Mouse (Mus musculus) frontal cortex, postnatal 10 days (tissue): ENCODE results near the gene Blvra.
"Not testable (repeated sequence)": the region's sequence is repeated elsewhere in the genome, so short reads cannot be mapped to it uniquely, and the experiment has no call there.

Experiments used
- DNase-seq, 2 experiments: peaks; one replicate each; pipeline ENCODE4 v3.0.0; 2022; ENCODE audit warnings: low spot score in 2 of 2, mixed read lengths in 1 of 2

The Blvra gene

GRCm38 (mm10) chr2:127070435-127070841 lies at the start of gene Blvra:
TSS of gene Blvra (plus strand) at chr2:127070665.
- peak; percentile 65 to 84 for DNase-seq

DNA sequence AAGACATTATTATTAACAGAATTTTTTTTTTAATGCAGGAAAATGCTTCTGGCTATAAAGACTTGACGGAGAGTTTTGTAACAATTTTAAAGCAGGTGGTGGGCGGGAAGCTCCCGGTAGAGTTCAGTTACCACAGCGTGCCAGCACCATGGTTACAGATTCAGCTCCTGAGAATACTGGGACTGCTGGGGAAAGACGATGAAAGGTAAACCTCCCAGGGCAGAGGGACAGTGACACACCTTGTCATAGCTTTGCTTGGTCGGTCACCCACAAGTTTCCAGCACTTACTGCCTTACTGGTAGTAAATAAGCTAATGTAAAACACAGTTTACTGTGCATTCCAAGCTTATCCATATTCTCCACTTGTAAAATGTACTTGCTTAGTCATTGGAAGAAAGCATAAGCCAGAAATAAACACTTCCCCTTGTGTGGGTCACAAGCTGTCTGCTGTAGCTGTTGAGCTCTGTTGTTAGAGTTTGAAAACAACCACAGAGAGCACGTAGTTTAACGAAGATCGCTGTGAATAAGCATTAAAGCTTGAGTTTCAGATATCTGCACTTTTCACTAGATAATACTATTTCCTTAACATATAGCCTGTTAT lies 35.4 kb upstream of the Blvra start:
- no peak for DNase-seq

DNA sequence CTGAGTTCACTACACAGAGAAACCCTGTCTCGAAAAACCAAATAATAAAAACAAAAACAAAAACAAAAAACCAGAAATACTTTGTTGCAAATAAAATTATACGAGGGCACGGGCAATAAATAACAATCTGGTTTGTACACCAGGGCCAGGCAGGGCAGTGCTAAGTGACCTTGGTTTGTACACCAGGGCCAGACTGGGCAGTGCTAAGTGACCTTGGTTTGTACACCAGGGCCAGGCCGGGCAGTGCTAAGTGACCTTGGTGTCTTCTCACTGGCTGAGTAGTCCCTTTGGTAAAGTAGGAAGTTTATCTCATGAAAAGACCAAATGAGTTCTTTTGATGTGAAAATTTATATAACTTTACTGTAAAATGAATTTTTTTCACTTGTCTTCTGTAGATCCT lies 33.2 kb upstream of the Blvra start:
- no peak for DNase-seq

DNA sequence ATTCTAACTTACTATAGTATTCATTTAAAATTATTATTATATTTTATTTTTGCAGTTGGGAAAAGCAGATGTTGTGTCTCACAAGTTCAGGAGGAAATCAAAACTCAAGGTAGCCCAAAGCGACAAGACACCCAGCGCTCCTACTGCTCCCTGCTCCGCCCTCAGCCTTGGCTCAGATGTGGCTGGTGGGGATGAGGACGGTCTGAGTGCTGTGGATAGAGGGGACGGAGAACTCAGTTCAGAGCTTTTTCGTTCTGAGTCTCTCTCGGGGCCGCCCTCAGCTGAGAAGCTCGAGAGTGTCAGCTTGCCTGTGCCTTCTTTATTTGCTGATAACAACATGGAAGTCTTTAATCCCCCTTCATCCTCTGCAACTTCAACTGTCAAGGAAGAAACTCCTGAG lies 9.0 kb upstream of the Blvra start:
- DNase-seq, result no peak

DNA sequence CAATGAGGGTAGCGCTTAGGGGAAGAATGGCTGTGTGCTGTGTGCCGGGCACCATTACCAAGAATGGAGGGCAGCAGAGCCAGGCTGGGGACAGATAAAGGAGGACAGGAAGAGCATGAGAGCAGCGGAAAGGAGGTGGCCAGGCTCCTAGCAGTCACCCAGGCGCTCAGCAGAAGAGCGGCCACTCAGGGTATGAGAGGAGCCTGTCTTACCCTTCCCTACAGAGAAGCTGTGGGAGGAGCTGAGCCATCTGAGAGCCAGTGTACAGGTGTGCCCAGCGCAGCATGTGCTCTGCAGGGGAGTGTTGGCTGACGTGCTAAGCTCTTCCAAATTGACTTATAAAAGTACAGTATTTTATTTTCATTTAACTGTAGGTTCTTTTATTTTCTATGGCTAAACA lies 1.7 kb upstream of the Blvra start:
- no peak for DNase-seq

DNA sequence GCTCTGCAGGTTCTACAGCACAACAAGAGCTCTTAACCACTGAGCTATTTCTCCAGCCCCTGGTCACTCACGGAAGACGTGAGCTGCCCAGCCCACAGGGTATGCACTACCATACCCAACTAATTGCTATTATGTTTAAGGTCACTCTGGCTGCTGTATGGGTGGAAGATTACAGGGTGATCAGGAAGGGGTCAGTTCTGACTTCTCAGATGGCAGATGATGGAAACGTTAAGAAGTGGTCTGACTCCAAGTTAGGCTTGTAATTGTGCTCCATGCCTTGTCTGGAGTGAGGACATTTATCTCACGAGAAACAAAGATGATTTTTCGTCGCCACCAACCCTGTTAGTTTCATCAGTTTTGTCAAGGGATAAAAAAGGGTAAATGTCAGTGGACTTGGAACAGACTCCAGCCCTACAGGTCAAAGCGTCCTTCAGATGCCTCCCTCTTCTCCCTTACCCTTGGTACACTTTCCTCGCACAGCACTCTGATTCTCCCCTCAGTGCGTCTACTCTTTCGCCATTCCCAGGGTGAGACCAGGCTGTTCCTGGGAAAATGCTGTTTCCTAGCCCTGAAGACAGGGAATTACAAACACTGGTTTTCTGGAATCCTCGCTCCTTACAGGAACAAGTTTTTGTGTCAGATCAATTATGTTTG lies 557 bp upstream of the Blvra start:
- no peak for DNase-seq

DNA sequence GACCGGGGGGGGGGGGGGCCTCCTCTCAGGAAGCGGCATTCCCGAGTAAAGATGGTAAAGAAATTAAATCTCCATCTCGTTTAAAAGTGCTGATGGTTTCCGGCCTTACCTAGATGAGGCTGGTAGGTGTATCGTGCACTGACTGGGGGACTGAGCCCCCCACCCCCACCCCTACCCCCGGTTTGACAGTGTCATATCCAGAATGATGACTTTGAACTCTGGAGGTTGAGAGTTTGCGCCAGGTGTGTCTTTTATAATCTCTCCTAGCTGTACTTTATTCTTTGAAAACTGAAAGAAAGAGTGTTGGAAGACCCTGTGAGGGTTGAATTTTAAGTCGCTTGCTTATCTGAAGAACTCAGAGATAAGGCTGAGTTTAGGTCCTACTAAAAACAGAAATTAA lies 414 bp downstream of the Blvra start:
- no peak for DNase-seq

- no peak for DNase-seq
Measured at GRCm38 (mm10) chr2:127074116-127074515, 3.7 kb downstream of the Blvra start.

- no peak for DNase-seq
Measured at GRCm38 (mm10) chr2:127077611-127078010, 7.1 kb downstream of the Blvra start.

DNA sequence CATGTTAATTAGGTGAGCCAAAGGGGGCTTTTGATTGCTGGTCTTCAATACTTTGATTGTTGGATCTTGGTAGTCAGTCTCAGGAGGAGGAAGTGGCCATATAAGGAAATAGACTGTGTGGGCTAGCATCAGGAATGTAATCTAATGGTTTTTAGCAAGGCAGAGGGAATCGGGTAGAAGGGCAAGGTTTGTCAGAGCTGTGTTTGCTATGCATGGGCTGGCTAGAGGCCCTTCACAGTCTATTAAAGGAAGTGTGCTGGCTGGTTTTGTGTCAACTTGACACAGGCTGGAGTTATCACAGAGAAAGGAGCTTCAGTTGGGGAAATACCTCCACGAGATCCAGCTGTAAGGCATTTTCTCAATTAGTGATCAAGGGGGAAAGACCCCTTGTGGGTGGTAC lies 8.6 kb downstream of the Blvra start:
- DNase-seq, result not testable (repeated sequence)

- no peak for DNase-seq
Measured at GRCm38 (mm10) chr2:127079881-127080590, 9.6 kb downstream of the Blvra start.

- DNase-seq, result no peak
Measured at GRCm38 (mm10) chr2:127080591-127081218, 10.2 kb downstream of the Blvra start.

DNA sequence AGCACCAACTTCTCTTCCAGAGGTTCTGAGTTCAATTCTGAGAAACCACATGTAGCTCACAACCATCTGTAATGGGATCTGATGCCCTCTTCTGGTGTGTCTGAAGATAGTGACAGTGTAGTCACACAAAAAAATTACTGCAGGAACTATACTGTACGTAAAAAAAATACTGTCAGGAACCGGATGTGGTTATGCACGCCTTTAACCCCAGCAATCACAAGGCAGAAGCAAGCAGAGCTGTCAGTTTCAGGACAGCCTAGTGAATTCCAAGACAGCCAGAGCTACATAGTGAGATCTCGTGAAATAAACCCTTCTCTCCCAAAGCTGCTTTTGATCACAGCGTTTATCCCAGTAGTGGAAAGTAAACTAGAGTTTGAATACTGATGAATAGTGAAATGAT lies 15.8 kb downstream of the Blvra start:
- DNase-seq, result no peak

DNA sequence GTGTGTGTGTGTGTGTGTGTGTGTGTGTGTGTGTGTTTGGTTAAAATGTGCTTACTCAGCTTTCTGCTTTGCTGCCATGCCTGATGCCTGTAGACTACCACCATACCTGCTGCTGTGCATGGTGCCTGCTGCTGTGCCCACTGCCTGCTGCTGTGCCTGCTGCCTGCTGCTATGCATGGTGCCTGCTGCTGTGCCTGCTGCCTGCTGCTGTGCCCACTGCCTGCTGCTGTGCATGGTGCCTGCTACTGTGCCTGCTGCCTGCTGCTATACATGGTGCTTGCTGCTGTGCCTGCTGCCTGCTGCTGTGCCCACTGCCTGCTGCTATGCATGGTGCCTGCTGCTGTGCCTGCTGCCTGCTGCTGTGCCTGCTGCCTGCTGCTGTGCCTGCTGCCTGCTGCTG lies 19.7 kb downstream of the Blvra start:
- DNase-seq, result not testable (repeated sequence)

DNA sequence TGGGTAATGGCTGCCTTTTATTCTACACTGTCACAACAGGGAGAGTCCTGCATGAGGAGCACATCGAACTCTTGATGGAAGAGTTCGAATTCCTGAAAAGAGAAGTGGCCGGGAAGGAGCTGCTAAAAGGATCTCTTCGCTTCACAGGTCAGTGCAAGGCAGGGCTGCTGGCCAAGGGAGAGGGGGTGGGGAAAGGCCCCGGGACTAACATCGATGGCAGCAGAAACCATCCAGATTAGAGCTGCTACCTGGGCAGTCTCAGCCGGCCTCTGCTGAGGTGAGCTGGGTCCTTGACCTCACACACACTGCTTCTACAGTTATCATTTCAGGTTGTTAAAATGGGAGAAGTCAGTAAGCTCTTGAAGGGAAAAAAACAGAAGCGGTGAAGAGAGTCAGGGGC lies 21.5 kb downstream of the Blvra start:
- DNase-seq, result no peak

DNA sequence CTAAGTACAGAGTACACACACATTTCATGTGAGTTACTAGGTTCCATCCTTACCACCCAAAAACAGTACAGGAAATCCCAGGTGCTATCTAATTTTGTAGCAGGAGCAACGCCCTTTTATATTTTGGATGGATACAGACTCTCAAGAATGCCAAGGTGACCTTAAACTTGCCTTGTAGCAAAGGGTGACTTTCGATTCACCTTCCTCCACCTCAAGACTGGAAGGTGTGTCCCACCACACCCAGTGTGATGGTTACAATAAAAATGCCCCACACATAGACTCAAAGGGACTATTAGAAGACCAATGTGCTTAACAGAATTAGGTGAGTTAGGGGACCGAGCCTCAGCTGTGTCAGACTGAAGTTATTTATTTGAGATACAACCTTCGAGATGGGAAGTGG lies 38.5 kb downstream of the Blvra start:
- DNase-seq, result no peak

GRCm38 (mm10) chr2:127121591-127122235 lies 51.2 kb downstream of the Blvra start:
- DNase-seq, result no peak

DNA sequence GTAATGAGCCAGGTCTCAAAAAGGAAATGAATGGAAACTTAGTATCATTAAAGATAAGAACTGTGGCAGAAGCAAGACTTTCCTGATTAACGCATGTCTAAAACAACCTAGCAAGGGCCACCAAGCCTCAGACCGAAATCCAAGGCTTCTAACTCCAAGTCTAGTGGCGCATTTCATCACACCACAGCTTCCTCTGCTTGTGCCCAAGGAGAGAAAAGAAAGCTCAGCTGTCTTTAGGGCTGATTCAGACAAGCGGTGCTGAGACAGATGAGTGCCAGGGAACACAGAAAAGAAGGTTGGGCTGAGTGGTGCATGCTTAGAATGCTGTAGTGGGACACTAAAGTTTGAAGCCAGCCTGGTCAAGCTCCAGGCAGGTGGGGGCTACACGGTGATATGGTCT lies 58.5 kb downstream of the Blvra start:
- DNase-seq, result no peak

DNA sequence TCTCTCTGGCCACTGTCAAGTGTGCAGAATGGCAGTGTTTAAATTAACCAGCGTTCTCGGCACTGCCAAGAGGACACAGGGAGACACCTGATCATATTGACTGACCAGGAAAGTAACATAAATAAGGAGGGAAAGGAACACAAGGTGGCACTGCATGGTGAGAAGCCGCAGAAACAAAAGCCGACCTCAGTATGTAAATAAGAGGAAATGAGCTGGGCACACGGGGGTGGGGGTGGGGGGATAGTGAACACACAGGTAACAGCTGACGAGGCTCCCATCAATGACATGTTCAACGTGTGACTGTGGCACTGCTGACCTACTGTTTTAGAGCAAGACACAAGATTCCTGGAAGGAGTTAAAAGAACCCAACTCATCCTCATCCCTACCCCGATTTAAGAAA lies 60.9 kb downstream of the Blvra start:
- DNase-seq, result no peak

DNA sequence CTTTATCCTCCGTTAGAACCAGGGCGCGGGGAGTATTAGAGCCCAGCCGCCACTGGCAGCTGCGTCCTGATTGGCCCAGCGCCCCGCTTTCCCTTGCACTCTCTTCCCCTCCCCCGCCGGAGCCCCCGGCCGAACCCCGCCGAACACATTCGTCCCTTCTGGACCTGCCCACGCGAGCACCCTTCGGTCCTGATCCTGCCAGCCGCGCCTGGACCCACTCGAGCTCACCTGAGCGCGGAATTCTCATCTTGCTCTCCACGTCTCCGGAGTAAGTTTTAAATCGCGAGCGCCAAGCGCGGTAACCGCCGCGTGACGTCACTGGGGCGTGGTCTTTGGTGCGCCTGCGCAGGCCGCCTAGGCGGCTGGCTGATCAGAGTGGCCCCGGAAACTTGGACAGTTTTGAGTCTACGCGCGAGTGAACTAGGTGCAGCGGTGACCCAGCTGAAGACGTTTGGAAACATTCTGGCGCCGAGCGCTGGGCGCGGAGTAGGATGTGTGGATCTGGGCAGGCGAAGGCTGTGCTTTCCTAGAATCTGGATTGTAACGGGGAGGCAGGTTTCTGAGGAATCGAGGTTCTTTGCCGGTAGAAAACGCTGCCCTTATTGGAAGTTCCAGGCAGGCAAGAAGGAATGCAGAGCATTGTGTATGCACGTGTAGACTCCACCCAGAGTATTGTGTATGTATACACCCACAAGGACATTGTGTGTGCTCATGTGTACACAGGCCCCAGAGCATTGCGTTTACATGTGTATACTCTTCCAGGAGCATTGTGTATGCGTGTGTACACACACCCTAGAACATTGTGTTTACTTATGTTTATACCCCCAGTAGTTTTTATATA lies 63.4 kb downstream of the Blvra start, which contains the start of gene Ncaph:
Ncaph (minus strand) TSS at position 334 of the 841 bp plus-strand sequence.
- peak; percentile 71 to 90 for DNase-seq

DNA sequence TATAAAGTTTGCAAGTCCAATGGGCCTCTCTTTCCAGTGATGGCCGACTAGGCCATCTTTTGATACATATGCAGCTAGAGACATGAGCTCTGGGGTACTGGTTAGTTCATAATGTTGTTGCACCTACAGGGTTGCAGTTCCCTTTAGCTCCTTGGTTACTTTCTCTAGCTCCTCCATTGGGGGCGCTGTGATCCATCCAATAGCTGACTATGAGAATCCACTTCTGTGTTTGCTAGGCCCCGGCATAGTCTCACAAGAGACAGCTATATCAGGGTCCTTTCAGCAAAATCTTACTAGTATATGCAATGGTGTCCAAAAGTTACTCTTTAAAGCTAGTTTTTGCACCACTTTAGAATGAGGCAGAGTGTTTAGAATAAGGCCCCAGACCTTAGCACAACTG lies 64.8 kb downstream of the Blvra start:
- DNase-seq, result not testable (repeated sequence)
